Mouse (Mus musculus) spleen, adult 2 months (tissue): ENCODE results near the gene Vdr.
"Not testable (repeated sequence)": the region's sequence is repeated elsewhere in the genome, so short reads cannot be mapped to it uniquely, and the experiment has no call there.

Source experiments
- CTCF ChIP-seq: fragments of 200-500 bp; IDR thresholded peaks from 2 replicates; pipeline ENCODE4 v1.5.1; 2011; ENCODE audit warnings: mild to moderate bottlenecking, inconsistent platforms; ENCODE audit not compliant: insufficient read depth, insufficient read length, insufficient replicate concordance; ENCODE audit errors: extremely low read depth
- POLR2A ChIP-seq: fragments of 200-500 bp; IDR thresholded peaks from 2 replicates; pipeline ENCODE4 v1.6.1; 2011; ENCODE audit warnings: low read depth, low read length, inconsistent platforms

GRCm38 (mm10) chr15:97870116-97870515 lies 40.3 kb downstream of the Vdr start:
- not testable (repeated sequence) for TF ChIP-seq POLR2A, CTCF
